Mouse (Mus musculus): ENCODE results near the gene Glo1.
"Not testable (repeated sequence)": the region's sequence is repeated elsewhere in the genome, so short reads cannot be mapped to it uniquely, and the experiment has no call there.

The Glo1 gene

DNA sequence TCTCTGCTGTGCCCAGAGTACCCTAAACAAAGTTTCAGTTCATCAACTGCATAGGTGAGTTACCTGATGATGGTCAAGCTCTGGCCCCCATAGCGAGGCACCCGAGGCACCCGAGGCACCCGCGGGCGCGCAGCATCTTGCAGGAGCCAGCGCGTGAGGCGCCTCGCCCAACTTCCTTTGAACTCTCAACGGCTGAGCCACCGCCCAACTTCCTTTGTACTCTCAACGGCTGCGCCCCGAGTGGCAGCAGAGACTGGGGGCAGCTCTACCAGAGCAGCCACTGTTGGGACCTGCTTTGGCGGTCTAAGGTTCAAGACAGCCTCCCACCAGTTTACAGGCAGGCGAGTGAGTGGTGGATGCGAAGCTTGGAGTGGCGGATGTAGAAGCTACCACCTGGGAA, at the start of gene Glo1:
Gene Glo1 (minus strand): TSS at position 153 of the 400 bp plus-strand sequence.
- not testable (repeated sequence) for DNase-seq

DNA sequence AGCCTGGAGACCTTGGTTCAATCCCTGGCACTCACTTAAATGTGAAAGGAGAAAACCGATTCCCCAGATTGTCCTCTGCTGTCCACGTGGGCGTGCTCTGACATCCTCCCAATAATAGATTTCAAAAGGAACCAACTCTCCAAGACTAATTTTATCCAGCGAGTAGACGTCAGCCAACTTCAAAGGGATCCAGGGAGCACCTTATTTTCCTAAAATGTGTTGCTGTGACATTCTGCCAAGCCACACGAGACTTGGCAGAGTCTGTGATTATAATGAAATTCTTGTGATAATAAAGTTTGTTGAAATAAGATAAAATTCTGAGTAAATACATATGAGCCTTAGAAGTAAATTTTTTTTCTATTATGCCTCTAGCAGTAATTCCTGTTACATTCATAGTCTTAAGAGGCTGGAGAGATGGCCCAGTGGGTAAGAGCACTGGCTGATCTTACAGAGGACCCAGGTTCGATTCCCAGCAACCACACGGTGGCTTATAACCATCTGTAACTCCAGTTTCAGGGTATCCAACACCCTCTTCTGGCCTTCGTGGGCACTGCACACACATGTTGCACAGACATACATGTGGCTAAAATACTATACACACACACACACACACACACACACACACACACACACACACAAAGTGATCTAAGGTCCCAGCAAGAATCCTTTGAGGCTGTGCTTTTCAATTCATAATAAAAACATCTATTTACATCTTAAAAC, 48.5 kb upstream of the Glo1 start:
- no peak for DNase-seq

DNA sequence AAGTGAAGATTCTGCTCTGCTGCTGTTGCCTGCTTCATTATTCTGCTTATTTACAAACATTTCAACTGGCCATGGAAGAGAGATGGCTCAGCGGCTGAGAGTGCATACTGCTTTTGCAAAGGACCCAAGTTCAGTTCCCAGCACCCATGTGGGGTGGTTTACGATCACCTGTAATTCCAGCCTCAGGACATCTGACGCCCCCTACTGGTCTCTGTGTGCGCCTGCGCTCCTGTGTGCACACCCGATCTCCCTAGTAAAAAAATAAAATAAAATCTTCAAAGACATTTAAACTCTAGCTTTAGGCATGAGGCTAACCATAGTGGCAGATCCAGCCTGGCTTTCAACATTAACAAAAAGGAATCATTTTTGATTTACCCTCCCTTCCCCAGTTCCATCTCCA, 46.4 kb upstream of the Glo1 start:
- DNase-seq: no peak

DNA sequence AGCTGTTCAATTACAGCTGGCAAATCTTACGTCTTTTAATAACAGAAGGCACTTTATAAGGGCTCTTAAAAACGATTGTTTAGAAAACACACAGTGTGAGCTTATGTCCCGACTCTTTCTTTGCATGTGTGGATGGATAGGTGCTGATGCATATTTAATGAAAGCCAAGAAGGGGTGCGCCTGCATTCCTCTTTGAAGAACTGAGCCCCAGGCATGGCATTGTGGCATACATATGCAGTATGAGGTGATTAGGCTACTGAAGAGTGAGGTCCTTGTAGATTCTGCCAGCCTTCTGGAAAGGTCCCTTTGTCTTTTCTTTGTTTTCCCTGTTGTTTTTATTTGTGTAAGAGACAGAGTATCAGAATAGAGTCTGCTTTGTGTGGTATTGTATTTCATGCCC, 45.9 kb upstream of the Glo1 start:
- no peak for DNase-seq

DNA sequence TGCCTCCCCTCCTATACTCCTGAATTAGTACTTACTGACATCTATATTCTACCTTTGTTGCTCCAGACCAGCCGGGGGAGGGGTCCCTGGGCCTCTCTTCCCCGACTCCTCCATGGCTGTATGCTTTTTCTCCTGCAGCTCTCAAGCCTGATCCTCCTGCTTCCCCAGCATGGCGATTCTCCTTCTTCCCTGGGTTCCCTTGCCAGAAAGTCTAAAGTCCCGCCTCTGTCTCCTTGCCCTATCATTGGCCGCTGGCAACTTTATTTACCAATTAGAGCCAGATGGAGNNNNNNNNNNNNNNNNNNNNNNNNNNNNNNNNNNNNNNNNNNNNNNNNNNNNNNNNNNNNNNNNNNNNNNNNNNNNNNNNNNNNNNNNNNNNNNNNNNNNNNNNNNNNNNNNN, 38.2 kb upstream of the Glo1 start:
- no peak for DNase-seq

DNA sequence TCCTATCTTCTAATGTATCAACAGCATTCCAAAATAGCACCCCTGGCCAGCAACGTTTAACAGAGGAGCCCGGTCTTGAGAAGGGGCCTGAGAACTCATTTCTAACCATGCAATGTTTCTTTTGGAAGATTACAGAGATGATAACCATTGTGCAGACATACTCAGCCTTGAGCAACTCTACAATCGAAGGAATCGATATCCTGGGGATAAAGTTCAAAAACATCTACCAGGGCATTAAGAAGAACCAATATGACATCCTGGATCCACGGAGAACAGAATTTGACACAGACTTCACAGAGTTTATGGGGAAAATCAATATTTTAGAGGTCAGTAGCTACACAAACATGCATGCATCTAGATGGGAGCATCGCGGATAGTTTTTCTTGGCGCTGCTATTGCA, 36.5 kb upstream of the Glo1 start:
- no peak for DNase-seq

DNA sequence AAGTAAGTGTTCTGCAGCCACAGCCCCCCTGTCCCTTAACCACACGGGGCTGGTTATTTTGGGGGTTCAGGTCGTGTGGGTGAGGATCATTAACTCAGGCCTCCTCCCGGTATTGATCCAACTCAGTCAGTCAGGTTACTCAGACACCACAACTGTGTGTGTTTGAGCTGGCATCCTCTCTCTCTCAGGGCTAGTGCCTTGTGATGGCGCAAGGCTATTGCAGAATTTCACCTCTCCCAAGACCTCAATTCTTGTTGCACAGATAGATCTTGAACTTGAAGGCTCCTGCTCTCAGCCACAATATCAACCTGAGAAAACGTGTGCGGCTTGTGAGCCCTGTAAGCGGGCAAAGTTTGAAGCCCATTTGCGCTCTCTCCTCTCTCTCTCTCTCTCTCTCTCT, 35.5 kb upstream of the Glo1 start:
- DNase-seq: no peak

DNA sequence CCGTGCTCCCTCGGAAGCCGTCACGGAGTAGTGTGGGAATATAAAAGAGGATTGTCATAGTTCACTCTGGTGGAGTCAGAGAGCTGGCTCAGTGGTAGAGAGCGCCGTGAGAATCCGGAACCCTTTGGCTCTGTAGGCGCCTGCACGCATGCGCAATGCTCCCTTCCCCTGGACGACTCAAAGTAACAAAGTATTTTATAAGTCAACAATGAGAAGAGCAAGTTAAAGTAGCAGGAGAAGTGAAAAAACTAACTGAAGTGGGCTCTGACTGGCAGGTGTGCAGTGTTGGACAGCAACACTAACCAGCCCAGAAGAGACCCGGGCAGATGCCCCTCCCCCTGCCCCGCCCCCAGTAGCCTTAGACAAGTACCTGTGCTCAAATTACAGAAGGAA, 31.5 kb upstream of the Glo1 start:
- peak; percentile 29 to 37 for DNase-seq

DNA sequence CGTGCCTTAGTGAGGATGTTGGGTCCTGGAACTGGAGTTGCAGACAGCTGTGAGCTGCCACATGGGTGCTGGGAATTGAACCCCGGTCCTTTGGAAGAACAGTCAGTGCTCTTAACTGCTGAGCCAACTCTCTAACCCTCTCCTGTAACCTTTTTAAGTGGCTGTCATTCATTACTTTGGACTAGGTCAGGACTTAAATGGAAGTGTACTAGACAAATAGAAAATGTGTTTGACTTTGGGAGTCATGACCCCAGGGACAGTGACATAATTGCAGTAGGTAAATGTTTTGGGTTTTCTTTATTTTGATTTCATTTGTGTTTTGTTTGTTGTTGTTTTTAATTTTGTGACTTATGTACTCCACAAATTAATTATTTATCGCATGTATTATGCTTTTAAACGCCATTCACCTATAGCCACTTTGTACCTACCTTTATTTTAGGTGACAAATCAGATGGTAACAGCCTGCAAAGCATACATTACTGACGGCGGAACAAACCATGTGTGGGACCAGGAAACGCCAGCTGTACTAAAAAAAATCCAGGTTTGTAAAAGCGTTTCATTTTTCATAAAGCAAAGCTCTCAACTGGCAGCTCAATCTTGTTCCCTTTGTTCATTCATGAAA, 31.0 kb upstream of the Glo1 start:
- no peak for DNase-seq

DNA sequence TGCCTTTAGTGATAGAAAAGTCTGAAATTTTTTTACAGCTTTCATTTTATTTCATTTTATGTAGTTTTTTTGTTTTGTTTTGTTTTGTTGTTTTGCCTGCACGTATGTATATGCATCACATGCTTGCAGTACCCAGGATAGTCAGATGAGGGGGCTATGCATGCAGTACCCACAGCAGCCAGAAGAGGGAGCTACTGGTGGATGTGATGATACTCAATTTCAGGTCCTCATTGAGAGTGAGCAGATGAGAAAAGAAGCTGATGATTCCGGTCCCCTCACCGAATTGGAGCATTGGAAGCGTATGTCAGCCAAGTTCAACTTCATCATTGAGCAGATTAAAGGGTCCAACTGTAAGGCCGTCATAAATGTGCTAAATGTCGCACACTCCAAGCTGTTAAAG, 26.3 kb upstream of the Glo1 start:
- peak in 1 of 2 experiments; percentile 7 for DNase-seq

DNA sequence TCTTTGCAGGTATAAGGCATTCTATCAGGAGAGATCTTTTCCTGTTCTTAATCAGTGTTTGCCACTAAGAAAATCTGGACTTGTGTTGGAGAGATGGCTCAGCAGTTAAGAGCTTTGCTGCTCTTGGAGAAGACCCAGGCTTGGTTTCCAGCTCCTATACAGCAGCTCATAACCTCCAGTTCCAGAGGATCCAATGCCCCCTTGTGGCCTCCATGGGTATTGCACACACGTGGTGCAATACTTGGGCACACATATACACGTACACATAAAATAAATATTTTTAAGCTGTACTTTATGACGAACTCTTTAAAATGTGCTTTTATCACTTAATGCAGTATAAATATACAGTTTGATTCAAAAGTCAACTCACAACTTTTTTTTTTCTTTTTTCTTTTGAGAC, 22.1 kb upstream of the Glo1 start:
- DNase-seq: no peak

DNA sequence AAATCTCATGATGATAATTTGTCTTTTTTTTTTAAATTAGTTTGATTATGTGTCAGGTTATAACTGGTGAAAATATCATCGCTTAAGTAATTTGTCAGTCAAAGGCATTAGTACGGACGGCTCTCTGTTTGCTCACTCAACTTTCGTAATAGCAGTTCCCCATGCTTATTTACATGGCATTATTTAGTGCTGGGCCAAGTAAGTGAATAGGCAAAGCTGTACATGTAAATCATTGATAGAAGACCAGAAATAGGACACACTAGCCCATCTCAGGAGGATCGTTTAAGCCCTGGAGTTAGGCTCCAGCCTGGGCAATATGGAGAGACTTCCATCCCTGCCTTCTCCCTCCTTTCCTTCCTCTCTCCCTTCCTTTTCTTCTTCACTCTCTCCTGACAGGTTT, 14.2 kb upstream of the Glo1 start:
- no peak for DNase-seq

DNA sequence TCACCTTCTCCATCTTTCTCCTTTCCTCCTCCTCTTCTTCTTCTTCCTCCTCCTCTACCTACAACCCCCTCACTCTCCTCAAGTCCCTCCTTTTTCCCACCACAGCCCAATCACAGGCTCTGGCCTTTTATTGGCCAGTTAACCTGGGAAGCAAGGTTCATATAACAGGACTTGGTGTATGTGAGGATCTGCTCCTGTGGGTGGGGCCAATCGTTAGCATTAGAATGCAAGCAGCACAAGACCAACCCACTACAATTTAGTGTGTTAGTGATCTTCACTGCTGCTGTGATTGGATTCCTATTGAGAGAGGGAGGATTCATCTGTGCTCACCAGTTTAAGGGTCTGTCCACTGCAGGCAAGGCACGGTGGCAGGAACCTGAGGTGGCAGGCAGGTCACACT, 12.3 kb upstream of the Glo1 start:
- no peak for DNase-seq

DNA sequence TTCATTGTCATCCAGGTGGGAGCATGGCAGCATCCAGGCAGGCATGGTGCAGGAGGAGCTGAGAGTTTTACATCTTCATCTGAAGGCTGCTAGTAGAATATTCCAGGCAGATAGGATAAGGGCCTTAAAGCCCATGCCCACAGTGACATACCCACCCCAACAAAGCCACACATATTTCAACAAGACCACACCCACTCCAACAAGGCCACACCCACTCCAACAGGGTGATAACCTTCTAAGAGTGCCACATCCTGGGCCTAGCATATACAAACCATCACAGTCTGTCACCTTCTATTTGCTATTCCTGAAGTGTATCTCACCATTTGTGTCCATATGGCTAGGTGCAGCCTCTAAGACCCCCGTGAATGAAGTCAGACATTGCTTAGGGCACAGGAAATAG, 11.0 kb upstream of the Glo1 start:
- DNase-seq: no peak

DNA sequence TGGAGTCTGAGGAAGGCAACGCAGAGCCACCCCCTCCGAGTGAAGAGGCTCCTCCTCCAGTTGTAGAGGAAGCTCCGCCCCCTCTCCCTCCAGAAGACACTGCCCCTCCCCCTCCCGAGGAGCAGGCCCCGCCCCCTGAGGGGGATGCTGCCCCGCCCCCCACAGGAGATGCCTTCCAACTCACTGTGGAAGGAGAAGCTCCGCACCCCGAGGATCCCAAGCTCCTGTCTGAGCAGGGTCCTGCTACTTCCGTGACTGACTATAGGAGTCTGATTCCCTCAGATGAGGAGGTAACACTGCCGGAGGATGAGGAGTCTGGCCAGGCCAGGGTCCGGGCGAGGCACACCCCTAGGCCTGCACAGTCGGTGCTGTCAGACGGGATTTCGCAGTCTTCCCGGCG, 8.7 kb upstream of the Glo1 start:
- no peak for DNase-seq

DNA sequence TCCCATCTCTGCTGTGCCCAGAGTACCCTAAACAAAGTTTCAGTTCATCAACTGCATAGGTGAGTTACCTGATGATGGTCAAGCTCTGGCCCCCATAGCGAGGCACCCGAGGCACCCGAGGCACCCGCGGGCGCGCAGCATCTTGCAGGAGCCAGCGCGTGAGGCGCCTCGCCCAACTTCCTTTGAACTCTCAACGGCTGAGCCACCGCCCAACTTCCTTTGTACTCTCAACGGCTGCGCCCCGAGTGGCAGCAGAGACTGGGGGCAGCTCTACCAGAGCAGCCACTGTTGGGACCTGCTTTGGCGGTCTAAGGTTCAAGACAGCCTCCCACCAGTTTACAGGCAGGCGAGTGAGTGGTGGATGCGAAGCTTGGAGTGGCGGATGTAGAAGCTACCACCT, 2.5 kb downstream of the Glo1 start, which contains the start of gene Dnah8:
Gene Dnah8 (plus strand): TSS at position 223 of the 400 bp plus-strand sequence.
- DNase-seq: not testable (repeated sequence)

DNA sequence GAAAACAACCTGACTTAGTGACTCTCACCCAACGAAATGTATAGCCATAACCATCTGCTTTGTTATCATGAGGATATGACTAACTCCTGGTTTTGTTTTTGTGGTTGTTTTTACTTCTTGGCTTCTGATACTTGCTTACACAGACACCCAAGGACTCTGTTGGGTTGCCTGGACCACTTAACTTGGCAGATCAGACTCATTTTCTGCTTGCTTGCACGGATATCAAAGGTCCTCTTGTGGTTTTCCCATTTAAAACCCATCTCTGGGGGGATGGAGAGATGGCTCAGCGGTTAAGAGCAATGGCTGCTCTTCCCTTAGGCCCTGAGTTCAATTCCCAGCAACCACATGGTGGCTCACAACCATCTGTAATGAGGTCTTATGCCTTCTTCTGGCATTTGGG, 3.5 kb downstream of the Glo1 start:
- DNase-seq: no peak

DNA sequence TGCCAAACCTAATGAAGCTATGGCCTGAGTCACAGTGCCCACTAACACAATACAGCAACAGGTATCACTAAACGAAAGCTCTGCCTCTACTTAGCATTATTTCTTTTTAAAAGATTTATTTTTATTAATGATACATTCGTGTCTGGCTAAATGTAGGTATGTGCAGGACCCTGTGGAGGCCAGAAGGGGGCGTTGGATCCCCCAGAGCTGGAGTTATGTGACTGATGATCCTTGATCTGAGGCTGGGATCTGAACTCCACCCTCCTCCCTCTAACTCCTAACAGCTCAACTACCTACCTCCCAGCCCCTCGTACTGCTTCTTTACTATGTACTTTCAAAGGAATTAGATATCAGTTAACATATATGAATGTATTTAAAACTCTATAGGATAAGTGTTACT, 5.2 kb downstream of the Glo1 start:
- DNase-seq: no peak

DNA sequence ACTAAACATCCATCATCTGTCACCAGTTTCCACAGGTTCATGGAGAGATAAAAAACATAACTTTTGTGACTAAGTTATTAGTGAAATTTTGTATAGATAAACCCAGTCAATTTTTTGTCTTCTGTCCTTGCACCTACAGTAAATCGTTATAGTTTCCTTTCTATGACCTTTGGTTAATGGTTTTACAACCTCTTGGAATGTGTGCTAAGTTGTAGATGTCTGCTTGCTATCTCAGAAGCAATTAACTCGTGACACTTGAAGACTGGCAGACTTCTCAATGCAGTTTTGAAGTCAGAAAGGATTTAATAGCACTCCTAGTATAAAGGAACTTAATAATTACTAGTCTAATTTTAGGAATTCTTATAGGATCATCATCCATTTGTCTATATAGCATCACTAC, 6.1 kb downstream of the Glo1 start:
- no peak for DNase-seq

DNA sequence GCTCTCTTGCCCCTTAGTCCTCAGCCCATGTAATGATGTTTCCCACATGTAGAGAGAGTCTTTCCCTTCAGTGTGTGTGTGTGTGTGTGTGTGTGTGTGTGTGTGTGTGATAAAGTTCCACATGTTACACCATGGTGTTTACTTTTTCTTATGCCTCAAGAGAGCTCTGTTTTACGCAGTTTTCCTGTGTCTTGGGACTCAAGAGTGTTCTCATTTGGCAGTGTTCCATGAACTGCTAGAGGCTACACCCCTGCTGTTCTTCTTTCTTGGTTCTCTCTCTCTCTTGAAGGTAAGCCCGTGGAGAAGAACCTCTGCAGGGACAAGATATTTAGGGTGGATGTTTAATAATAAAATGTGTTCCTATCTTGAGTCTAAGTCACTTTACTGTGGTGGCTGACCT, 7.5 kb downstream of the Glo1 start:
- DNase-seq: no peak

DNA sequence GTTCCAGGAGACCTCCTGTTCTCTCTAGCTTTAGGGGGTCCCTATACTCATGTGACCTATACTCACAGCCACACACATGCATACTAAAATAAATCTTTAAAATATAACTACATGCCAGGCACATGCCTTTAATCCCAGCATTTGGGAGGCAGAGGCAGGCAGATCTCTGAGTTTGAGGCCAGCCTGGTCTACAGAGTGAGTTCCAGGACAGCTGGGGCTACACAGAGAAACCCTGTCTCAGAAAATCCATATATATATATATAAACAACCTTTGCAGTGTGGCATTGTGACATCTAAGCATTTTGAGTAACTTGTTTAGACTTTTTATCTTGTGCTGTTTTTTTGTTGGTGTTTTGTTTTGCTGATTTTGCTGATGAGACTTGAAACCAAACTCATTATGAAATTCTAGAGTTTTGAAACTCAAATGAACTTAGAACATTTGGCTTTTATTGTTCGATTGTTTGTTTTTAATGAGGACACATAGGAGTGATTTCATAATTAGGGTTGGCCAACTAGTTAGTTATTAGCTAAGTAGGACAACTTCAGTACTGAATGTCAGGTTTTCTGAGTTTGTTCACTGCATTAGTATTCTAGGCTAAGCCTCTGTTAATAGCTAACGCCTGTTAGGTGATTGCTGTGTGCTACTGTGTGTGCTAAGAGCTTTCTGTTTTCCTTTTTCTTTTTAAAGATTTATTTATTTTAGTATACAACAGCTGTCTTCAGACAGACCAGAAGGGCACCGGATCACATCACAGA, 8.4 kb downstream of the Glo1 start:
- DNase-seq: no peak

DNA sequence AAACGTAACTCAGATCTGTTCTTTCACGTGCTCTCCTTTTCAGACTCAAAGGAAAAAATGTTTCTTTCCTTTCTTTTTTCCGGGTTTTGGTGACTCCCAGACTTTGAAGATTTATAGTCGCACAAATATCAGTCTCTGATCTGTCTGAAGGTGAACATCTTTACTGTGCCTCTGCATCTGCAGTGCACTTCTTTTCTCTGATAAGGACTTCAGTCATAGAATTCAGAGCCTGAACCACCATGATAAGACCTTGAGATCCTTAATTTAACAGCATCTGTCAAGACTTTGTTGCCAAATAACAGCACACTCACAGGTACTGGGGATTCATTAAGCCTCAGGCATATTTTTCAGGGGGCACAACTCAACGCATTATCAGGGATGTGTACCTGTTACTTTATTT, 10.5 kb downstream of the Glo1 start:
- no peak for DNase-seq

DNA sequence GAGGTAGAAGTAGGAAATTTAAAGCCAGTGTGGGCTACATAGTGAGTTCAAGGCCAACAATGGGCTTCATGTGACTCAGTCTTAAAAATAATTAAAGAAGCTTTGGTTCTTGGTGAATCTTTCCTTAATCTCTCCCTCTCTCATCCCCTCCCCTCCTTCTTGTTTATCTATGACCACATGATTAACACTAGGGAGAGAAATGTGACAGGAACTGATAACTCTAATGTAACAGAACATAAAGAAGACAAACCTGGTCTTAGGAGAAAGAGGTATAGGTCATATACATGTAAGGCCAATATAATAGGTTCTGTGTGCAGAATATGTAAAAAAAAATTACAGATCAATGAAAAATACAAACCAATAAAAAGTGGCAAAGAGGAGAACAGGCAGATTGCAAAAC, 13.3 kb downstream of the Glo1 start:
- DNase-seq: no peak

Measured in cerebellum, adult 18-20 months (tissue).